Mouse (Mus musculus): ENCODE measurements at regions not wholly inside any gene's neighbourhood (a gene's known extent, or its start where the extent isn't known, plus 50 kb on each side); places are given as distances from the start of the nearest gene placed in this dataset.

- TF ChIP-seq CTCF (IDR thresholded peaks at IDR 0.05; ENCODE audit: borderline replicate concordance, insufficient read depth, low read length): no peak
- no peak for TF ChIP-seq POLR2A (IDR thresholded peaks at IDR 0.05; ENCODE audit: low read depth, low read length)
Observed at GRCm38 (mm10) chr13:59348510-59348909, 236.5 kb downstream of the Agtpbp1 start.
